Mouse (Mus musculus) C2C12 (cell line): ENCODE data around the gene Ctnna2.

Experiments used
- CTCF ChIP-seq: IDR thresholded peaks from one replicate; pipeline ENCODE4 v1.5.1; 2011; ENCODE audit not compliant: control insufficient read depth, insufficient read depth, insufficient read length
- MAX ChIP-seq: IDR thresholded peaks from one replicate; pipeline ENCODE4 v1.6.1; 2011; ENCODE audit warnings: mild to moderate bottlenecking, control low read depth
- USF1 ChIP-seq: IDR thresholded peaks from one replicate; pipeline ENCODE4 v1.6.1; 2011; ENCODE audit warnings: low read depth, mild to moderate bottlenecking, control low read depth, moderate library complexity

GRCm38 (mm10) chr6:77577585-77577984, 401.9 kb downstream of the Ctnna2 start:
- TF ChIP-seq CTCF = no peak
- TF ChIP-seq USF1 = no peak
- TF ChIP-seq MAX = no peak
